Mouse (Mus musculus) left cerebral cortex, postnatal 14 days (tissue): ENCODE data around the gene Rasgef1b. TPM values are rescaled to one million over a fixed set of nuclear protein-coding genes. Genes with fewer than 3 reads are reported as not detected.
A peak's percentile ranks its signal among the peaks of the same experiment; 100 is the strongest.

ENCODE experiments used
- DNase-seq, 2 experiments: peaks; one replicate each; pipeline ENCODE4 v3.0.0; 2021 to 2022; ENCODE audit warnings: low spot score in 2 of 2, mixed read lengths in 1 of 2
- intact Hi-C: fragments of 180-260 bp; cut with DNase I; formaldehyde crosslinking; loops from one replicate; pipeline ENCODE4 v1.15.1; 2025
- total RNA-seq, 2 experiments: library from RNA; stranded (reverse); gene quantifications; 2 replicates each; pipeline ENCODE4 v1.2.3; 2021

Gene Rasgef1b
- total RNA-seq, 2 experiments from 2014 or later: 66.9 to 68.5 TPM

GRCm38 (mm10) chr5:99287647-99288185, 441.1 kb downstream of the Rasgef1b start:
- peak; percentile 34 to 43 for DNase-seq
- intact Hi-C loops: no loop called here

- DNase-seq: no peak
- intact Hi-C loops: no loop called here
Observed at GRCm38 (mm10) chr5:99286575-99286974, 442.3 kb downstream of the Rasgef1b start.

GRCm38 (mm10) chr5:99286024-99286423, 442.8 kb downstream of the Rasgef1b start:
- intact Hi-C loops: no loop called here
- no peak for DNase-seq

GRCm38 (mm10) chr5:99284369-99284768, 444.5 kb downstream of the Rasgef1b start:
- DNase-seq: no peak
- intact Hi-C loops: no loop called here

GRCm38 (mm10) chr5:99283636-99284035, 445.2 kb downstream of the Rasgef1b start:
- no peak for DNase-seq
- intact Hi-C loops: no loop called here

- DNase-seq: no peak
- intact Hi-C loops: no loop called here
Observed at GRCm38 (mm10) chr5:99280536-99280935, 448.3 kb downstream of the Rasgef1b start.

GRCm38 (mm10) chr5:99279016-99279757, 449.7 kb downstream of the Rasgef1b start:
- intact Hi-C loops: no loop called here
- no peak for DNase-seq

GRCm38 (mm10) chr5:99278364-99278763, 450.5 kb downstream of the Rasgef1b start:
- intact Hi-C loops: no loop called here
- no peak for DNase-seq

- no peak for DNase-seq
- intact Hi-C loops: no loop called here
Observed at GRCm38 (mm10) chr5:99277536-99277935, 451.3 kb downstream of the Rasgef1b start.

- intact Hi-C loops: no loop called here
- peak; percentile 20 to 34 for DNase-seq
Observed at GRCm38 (mm10) chr5:99274119-99274563, 454.7 kb downstream of the Rasgef1b start.

GRCm38 (mm10) chr5:99271531-99271930, 457.3 kb downstream of the Rasgef1b start:
- no peak for DNase-seq
- intact Hi-C loops: no loop called here

GRCm38 (mm10) chr5:99269131-99269530, 459.7 kb downstream of the Rasgef1b start:
- intact Hi-C loops: no loop called here
- no peak for DNase-seq

GRCm38 (mm10) chr5:99267338-99267737, 461.5 kb downstream of the Rasgef1b start:
- intact Hi-C loops: no loop called here
- no peak for DNase-seq

GRCm38 (mm10) chr5:99266301-99266700, 462.6 kb downstream of the Rasgef1b start:
- intact Hi-C loops: no loop called here

GRCm38 (mm10) chr5:99262197-99262920, 466.5 kb downstream of the Rasgef1b start:
- DNase-seq: no peak
- intact Hi-C loops: no loop called here

More at GRCm38 (mm10) chr5:99266301-99266700, 462.6 kb downstream of the Rasgef1b start:
- no peak for DNase-seq

- no peak for DNase-seq
- intact Hi-C loops: no loop called here
Observed at GRCm38 (mm10) chr5:99261121-99261724, 467.6 kb downstream of the Rasgef1b start.

GRCm38 (mm10) chr5:99258003-99258500, 470.8 kb downstream of the Rasgef1b start:
- intact Hi-C loops: no loop called here
- DNase-seq: no peak

GRCm38 (mm10) chr5:99252203-99253135, 476.4 kb downstream of the Rasgef1b start:
- intact Hi-C loops: loop anchor here (5.0 kb wide), 3 partner anchors 110 to 640 kb away; no protein-coding TSS in a partner anchor
- peak; percentile 97 for DNase-seq
